Mouse (Mus musculus) erythroid progenitor cell, adult 5-6 weeks (primary cell): ENCODE data around the gene Prss50. TPM values are rescaled to one million over a fixed set of nuclear protein-coding genes. Genes with fewer than 3 reads are reported as not detected.

Experiments
- ATAC-seq: replicated peaks from 2 replicates; pipeline ENCODE4 v1.8.0; 2016; ENCODE audit warnings: moderate number of reproducible peaks, mild to moderate bottlenecking, moderate TSS enrichment, inconsistent platforms; ENCODE audit not compliant: poor library complexity, low FRiP score, severe bottlenecking
- total RNA-seq, 2 experiments: library from RNA; stranded (forward) in 1 of 2; stranded (reverse) in 1 of 2; fragments of 150-400 nt in 1 of 2; fragments of 186-747, 209-891 nt in 1 of 2; gene quantifications; 2 replicates each; pipeline versions ENCODE4 v1.2.3 to v1.2.4; 2015 to 2017; ENCODE audit warnings: low replicate concordance in 2 of 2

Prss50 gene
- total RNA-seq, 2 experiments from 2014 or later, result not detected

DNA sequence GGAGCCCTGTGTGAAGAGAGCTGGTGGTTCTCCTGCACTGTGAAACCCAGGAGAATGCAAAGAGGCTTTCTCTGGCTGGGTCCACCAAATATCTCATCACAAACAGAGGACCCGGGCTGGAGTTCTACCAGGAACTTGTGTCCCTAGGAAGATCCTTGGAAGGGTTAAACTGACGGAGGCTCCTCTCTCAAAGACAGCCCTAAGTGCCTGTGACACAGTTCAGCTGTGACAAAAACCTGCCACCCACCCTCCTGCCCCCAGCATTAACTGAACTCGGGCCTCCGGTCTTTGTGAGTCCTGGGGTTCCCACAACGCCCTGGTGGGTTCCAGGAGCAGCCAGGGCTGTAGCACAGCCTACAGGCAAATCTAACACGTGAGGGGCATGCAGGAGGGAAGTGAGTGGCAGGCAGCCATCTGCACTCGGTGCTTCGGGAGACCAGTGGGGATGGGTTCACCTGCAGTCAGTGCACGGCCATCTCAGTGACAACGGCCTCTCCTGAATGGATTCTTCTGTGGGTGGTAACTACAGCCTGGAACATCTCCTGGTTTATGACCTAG lies 41.8 kb downstream of the Prss50 start:
- no peak for ATAC-seq

DNA sequence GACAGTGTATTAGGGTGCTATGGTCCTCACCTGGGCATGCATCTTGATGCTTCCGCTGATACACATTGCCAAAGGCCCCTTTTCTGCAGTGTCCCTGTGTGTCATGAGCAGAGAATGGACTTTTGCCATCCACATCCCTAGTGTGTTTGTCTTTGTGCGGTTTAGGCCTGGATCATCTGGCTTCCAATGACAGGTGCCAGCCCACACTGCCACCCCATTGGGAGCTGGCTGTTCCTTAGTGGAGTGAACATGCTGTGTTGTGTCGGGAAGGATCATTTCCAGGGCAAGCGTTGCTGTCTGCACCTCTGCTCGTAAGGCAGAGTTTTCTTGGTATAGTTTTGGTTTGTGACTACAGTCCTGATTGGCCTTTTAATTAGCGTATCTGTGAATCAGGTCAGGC lies 43.4 kb downstream of the Prss50 start:
- no peak for ATAC-seq

DNA sequence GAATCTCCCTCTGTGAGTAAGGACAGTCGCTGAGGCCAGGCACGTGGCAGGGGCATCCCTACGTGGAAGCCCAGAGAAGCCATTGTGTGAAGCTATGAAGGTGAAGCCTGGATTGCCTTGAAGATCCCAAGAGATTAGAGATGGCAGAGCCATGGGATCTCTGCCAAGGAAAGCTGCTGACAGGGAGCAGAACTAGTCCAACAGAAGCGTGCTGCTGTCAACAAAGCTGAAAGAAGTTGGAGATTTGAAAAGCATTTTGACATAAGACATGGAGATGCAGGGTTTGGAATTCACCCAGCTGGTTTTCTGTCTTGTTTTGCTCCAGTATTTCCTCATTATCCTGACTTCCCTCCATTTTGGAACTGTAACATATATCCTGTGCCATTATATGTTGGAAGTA lies 44.5 kb downstream of the Prss50 start:
- ATAC-seq, result no peak

DNA sequence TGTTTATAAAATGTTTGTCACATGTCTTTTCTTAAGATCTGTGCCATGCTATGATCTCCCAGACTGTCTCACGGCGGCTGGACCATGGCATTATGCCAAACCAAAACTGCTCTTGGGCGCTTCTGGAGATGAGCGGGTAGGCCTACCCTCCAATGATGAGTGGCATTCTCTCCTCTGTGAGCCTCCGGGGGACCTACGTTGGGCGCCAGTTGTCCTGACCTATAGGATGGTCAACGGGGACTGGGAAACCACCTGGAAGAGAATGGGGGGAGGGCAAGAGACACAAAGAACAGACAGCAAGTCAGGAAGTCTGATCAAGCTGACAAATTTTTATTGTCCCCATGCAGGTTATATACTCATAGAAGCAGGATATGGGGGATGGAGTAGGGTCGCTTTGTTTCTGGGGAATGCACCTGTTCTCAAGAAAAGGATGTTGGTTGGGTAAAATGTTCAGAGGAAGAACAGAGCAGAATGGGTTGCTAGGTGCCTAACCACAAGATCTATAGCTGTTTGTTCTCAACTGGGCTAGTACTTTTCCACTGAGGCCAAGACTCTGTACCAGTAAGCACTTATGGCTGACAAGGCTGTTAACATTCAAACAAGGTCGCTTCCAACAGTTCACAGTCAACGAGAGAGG lies 49.6 kb downstream of the Prss50 start:
- no peak for ATAC-seq

DNA sequence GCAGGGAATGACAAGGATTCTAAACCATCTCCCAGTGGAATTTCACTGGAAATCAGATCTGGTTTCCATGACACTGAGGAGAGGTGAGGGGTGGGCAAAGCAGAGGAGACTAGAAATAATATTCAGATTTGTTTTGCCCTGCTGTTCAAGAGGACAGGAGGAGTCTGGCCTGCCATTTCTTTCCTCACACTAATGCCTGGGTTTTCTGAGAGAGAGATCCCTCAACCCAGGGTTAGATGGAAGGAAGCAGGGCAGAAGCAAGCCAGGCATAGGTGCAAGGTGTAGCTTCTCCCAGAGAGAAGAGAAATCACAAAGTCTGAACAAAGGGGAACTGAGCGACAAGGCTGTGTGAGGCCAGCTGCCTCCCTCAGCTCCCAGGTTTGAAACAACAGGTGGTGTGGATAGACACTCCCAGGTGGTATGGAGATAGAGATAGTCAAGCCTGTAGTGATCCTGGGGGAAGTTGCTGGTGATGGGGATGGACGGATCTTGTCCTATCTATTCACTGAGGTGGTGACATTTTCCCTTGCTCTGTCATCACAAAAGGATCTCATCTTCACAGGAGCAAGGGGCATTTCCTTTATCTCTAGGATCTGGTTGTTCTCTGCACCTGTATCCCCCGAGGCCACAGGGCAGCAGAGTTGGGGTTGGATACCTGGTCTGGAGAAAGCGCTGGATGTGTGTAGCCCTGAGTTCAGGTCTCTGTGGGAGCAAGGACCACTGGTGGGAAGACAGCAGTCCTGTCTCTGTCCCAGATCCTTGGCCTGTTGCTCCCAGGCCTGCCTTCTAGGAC lies 50.3 kb downstream of the Prss50 start:
- ATAC-seq, result no peak

DNA sequence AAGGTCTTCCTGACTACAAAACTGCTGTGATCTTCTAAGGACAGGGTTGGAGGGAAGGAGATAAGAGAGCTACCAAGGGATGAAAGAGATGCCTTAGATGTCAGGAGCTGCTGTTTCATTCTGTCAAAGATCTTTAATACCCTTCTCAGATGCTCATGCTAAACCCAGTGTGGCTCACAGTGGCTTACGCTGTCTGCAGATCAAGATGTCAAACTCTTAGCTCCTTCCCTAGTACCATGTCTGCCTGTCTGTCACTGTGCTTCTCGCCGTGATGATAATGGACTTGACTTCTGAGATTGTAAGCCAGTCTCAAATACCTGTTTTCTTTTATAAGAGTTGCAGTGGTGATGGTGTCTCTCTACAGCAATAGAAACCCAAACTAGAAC lies 50.9 kb downstream of the Prss50 start:
- no peak for ATAC-seq

DNA sequence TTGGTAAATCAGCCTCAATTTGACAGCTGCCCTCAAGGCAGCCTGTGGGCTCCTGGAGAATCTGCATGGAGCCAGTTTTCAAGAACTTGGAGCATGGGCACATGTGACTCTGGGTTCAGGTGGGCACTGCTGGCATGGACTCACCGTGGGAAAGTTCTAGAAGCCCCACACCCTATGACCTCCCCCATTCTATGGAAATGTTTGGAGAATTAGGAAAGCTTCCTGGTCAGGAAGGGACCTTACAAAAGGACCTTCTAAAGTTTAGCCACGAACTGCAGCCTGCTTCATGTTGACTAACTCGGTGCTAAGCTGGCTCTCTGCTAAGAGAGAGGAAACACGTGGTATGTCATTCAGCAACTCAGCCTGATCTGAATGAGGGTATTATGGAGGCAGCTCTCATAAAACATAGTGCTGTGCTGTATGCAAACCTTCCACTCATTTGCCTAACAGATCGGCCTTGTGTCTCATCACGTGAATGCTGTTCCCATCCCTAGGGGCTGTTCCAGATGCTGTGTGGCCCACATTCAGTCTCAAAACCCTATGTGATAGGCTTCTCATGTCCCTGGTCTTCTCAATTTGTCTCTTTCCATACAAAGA lies 51.7 kb downstream of the Prss50 start:
- ATAC-seq, result no peak

Other genes with a start within 250 kb of the Prss50 start
- 2.2 TPM in 1 of 2 replicates, not detected in the other for gene Nradd, start 233.5 kb upstream of the Prss50 start, total RNA-seq (2015; ENCODE audit: low replicate concordance)
- gene Nradd, start 233.5 kb upstream of the Prss50 start, total RNA-seq (2017; ENCODE audit: low replicate concordance), result 1.3 TPM in 1 of 2 replicates, not detected in the other
- 9.4 and 16.3 TPM in 2 replicates for gene Nbeal2, start 203.8 kb upstream of the Prss50 start, total RNA-seq (2015; ENCODE audit: low replicate concordance)
- gene Nbeal2, start 203.8 kb upstream of the Prss50 start, total RNA-seq (2017; ENCODE audit: low replicate concordance), result 1.4 and 10.1 TPM in 2 replicates
- 59.8 and 67.1 TPM in 2 replicates for gene Ccdc12, start 201.5 kb upstream of the Prss50 start, total RNA-seq (2015; ENCODE audit: low replicate concordance)
- gene Ccdc12, start 201.5 kb upstream of the Prss50 start, total RNA-seq (2017; ENCODE audit: low replicate concordance), result 32.8 and 34.5 TPM in 2 replicates
- gene Myl3, start 116.1 kb upstream of the Prss50 start, total RNA-seq (2015; ENCODE audit: low replicate concordance), result not detected in 2 replicates
- not detected in 2 replicates for gene Myl3, start 116.1 kb upstream of the Prss50 start, total RNA-seq (2017; ENCODE audit: low replicate concordance)
- 1.3 TPM in 1 of 2 replicates, not detected in the other for gene Pth1r, start 110.8 kb upstream of the Prss50 start, total RNA-seq (2015; ENCODE audit: low replicate concordance)
- gene Pth1r, start 110.8 kb upstream of the Prss50 start, total RNA-seq (2017; ENCODE audit: low replicate concordance), result 0.77 TPM in 1 of 2 replicates, not detected in the other
- not detected in 2 replicates for gene Prss42, start 59.8 kb upstream of the Prss50 start, total RNA-seq (2015; ENCODE audit: low replicate concordance)
- not detected in 2 replicates for gene Prss42, start 59.8 kb upstream of the Prss50 start, total RNA-seq (2017; ENCODE audit: low replicate concordance)
- gene Prss44, start 44.0 kb upstream of the Prss50 start, total RNA-seq (2015; ENCODE audit: low replicate concordance), result not detected in 2 replicates
- gene Prss44, start 44.0 kb upstream of the Prss50 start, total RNA-seq (2017; ENCODE audit: low replicate concordance), result not detected in 2 replicates
- gene Prss43, start 31.3 kb upstream of the Prss50 start, total RNA-seq (2015; ENCODE audit: low replicate concordance), result not detected in 2 replicates
- not detected in 2 replicates for gene Prss43, start 31.3 kb upstream of the Prss50 start, total RNA-seq (2017; ENCODE audit: low replicate concordance)
- gene Prss45, start 23.4 kb upstream of the Prss50 start, total RNA-seq (2015; ENCODE audit: low replicate concordance), result not detected in 2 replicates
- gene Prss45, start 23.4 kb upstream of the Prss50 start, total RNA-seq (2017; ENCODE audit: low replicate concordance), result not detected in 2 replicates
- not detected in 2 replicates for gene Prss46, start 13.5 kb upstream of the Prss50 start, total RNA-seq (2015; ENCODE audit: low replicate concordance)
- gene Prss46, start 13.5 kb upstream of the Prss50 start, total RNA-seq (2017; ENCODE audit: low replicate concordance), result not detected in 2 replicates
- gene Als2cl, start 21.9 kb downstream of the Prss50 start, total RNA-seq (2015; ENCODE audit: low replicate concordance), result 0.36 TPM in 1 of 2 replicates, not detected in the other
- gene Als2cl, start 21.9 kb downstream of the Prss50 start, total RNA-seq (2017; ENCODE audit: low replicate concordance), result 0.26 TPM in 1 of 2 replicates, not detected in the other
- not detected in 2 replicates for gene Tmie, start 22.1 kb downstream of the Prss50 start, total RNA-seq (2015; ENCODE audit: low replicate concordance)
- not detected in 2 replicates for gene Tmie, start 22.1 kb downstream of the Prss50 start, total RNA-seq (2017; ENCODE audit: low replicate concordance)
- not detected in 2 replicates for gene Fam240a, start 58.9 kb downstream of the Prss50 start, total RNA-seq (2015; ENCODE audit: low replicate concordance)
- gene Fam240a, start 58.9 kb downstream of the Prss50 start, total RNA-seq (2017; ENCODE audit: low replicate concordance), result not detected in 2 replicates
- gene Tdgf1, start 88.2 kb downstream of the Prss50 start, total RNA-seq (2015; ENCODE audit: low replicate concordance), result not detected in 2 replicates
- gene Tdgf1, start 88.2 kb downstream of the Prss50 start, total RNA-seq (2017; ENCODE audit: low replicate concordance), result not detected in 2 replicates
- 0.72 TPM in 1 of 2 replicates, not detected in the other for gene Lrrc2, start 93.6 kb downstream of the Prss50 start, total RNA-seq (2015; ENCODE audit: low replicate concordance)
- not detected in 2 replicates for gene Lrrc2, start 93.6 kb downstream of the Prss50 start, total RNA-seq (2017; ENCODE audit: low replicate concordance)
- not detected in 2 replicates for gene Rtp3, start 132.6 kb downstream of the Prss50 start, total RNA-seq (2015; ENCODE audit: low replicate concordance)
- not detected in 2 replicates for gene Rtp3, start 132.6 kb downstream of the Prss50 start, total RNA-seq (2017; ENCODE audit: low replicate concordance)
- 420 and 461 TPM in 2 replicates for gene Ltf, start 161.3 kb downstream of the Prss50 start, total RNA-seq (2015; ENCODE audit: low replicate concordance)
- gene Ltf, start 161.3 kb downstream of the Prss50 start, total RNA-seq (2017; ENCODE audit: low replicate concordance), result 308 and 520 TPM in 2 replicates
- 11.5 and 13.8 TPM in 2 replicates for gene Ccrl2, start 199.6 kb downstream of the Prss50 start, total RNA-seq (2015; ENCODE audit: low replicate concordance)
- gene Ccrl2, start 199.6 kb downstream of the Prss50 start, total RNA-seq (2017; ENCODE audit: low replicate concordance), result 25.2 and 26.2 TPM in 2 replicates